Mouse (Mus musculus) bone marrow macrophage, adult 2 months (primary cell): ENCODE results near the gene Pik3cb.

Experiments
- CTCF ChIP-seq: IDR thresholded peaks from 2 replicates; pipeline ENCODE4 v1.5.1; 2012; ENCODE audit warnings: low read depth, mild to moderate bottlenecking, low read length, moderate library complexity
- POLR2A ChIP-seq: IDR thresholded peaks from 2 replicates; pipeline ENCODE4 v1.6.1; 2012; ENCODE audit warnings: mild to moderate bottlenecking, low read depth, low read length, borderline replicate concordance

DNA sequence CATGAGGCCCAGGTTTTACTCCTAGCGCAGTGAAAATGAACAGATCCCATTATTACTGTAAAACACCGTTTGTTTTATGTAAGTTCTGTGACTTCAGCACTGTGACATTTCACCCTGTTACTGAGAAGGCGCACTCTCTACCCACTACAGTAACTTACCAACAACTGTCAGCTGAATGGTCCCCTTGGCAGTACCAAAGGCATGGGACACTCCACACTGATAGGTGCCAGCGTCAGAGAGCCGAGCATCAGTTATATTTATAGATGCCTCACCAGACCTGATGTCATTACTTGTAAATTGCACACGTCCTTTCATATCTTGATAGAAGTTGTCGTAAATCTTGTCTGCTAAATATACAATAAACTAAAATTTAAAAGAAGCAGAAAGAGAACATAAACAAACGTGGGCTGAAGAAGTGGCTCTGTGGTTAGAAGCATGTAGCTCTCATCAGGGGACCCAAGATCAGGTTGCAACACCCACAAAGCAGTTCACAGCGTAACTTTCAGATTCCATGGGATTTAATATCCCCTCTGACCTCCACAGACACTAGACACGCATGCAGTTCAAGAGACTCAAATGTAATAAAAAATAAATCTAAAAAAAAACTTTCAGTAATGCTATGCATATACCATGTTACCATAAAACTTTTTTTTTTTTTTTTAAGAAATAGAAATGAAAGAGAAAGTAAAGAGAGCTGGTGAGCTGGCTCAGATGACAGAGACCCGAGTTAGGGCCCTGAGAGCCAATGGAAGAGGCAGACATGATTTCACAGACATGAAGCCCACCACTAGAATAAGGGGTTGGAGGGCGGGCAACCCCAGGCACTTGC, 131.1 kb downstream of the Pik3cb start:
- TF ChIP-seq POLR2A (no peak), CTCF (no peak)
